Mouse (Mus musculus): ENCODE results near the gene Ifna13. TPM values are rescaled to one million over a fixed set of nuclear protein-coding genes. Genes with fewer than 3 reads are reported as not detected.

Ifna13 gene
- not detected in 2 replicates for polyA plus RNA-seq (2012; rRNA removed)

DNA sequence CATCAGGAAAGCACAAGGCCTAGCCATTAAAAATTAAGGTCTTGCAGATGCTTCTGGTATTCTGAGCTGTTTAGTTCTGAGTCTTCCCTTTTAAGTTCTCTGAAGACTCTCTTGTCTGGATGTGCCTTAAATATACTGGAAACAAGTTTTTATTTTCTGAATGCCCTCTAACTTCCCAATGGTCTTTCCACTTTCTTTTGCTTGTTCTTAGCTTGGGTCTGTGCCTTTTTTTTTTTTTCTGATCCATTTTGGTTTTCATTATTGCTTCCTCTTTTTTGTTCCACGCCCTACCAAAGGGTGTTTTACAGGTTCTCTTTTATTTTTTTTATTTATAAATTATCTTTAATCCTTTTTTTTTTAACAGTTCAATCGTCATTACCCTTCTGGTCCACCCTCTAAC is at the start of gene Ifna13:
Ifna13 (minus strand) TSS at position 101 of the 400 bp plus-strand sequence.

DNA sequence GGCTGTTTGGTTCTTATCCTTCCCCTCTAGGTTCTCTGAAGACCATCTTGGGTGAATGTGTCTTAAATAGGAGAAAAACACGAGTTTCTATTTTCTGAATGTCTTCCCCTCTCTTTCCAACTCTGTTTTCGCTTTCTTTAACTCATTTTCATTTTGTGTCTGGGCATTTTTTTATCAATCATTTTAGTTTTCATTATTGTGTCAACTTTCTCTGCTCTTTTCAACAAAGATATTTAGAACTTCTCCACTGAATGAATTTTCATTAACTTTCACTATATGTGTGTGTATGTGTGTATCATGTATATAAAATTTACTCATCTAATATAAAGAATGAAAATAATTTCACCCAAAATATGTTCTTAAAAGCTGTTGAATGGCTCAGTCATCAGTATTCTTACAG is 47.0 kb upstream of the Ifna13 start, which contains the start of gene Ifnab:
Ifnab (minus strand) TSS at position 101 of the 400 bp plus-strand sequence.

DNA sequence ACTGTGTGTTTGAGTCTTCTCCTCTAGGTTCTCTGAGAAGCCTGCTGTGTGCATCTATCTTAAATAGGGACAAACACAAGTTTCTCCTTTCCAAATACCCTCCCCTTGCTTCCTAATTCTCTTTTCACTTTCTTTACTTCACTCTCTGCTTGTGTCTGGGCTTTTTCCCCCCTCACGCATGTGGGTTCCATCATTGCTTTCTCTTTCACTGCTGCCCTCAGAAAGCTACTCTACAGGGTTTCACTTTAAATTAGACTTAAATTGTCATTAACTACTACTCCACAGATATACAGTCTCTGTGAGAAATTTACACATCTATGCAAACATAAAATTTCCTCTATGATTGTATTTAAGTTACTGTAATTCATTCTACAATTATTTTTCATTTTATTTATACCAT is 39.6 kb upstream of the Ifna13 start, which contains the start of gene Ifna2:
Ifna2 (minus strand) TSS at position 101 of the 400 bp plus-strand sequence.

DNA sequence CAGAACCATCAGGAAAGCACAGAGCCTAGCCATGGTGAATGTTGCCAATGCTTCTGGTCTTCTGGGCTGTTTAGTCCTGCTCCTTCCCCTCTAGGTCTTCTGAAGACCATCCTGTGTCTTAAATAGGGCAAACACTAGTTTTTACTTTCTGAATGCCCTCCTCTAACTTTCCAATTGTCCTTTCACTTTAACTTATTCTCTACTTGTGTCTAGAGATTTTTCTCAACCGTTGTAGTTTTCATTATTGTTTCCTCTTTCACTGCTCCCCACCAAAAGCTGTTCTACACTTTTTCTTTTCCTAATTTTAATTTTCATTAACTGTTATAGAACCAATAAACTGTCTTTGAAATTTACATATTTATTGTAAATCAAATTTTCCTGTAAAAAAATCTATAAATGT is 32.6 kb upstream of the Ifna13 start, which contains the start of gene Ifna16:
Ifna16 (minus strand) TSS at position 101 of the 400 bp plus-strand sequence.

DNA sequence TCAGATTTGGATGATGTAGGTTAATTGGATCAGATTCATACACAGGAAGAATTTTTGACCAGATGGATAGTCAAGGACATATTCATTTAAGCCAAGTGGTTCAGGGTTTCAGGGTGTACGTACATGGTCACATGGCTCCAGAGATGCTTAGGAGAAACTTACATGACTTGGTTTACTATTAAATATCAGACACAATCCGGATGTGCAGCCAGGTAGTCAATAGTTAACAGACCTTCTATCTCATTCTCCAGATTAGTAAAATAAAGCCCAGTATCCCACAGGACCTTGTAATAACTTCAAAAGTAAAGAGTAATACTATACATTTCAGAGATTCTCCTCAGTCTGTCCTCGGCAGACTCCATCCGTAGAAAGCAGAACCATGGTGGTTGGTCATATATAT is 9.9 kb downstream of the Ifna13 start, which contains the start of gene C87499:
C87499 (minus strand) TSS at position 101 of the 400 bp plus-strand sequence.

DNA sequence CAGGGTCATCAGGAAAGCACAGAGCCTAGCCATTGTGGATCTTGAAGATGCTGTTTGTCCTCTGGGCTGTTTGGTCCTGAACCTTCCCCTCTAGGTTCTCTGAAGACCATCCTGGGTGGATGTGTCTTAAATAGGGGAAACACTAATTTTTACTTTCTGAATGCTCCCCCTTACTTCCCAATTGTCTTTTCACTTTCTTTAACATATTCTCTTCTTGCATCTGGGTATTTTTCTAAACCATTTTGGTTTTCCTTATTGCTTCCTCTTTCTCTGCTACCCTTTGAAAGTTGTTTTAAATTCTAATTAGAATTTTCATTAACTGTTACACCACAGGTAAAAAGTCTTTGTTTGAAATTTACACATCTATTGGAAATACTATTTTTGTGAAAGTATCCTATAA is 41.0 kb downstream of the Ifna13 start, which contains the start of gene Ifna12:
Ifna12 (minus strand) TSS at position 101 of the 400 bp plus-strand sequence.

Other genes with a start within 250 kb of the Ifna13 start
- 0.62 and 0.87 TPM in 2 replicates for gene Hacd4, start 205.5 kb downstream of the Ifna13 start, polyA plus RNA-seq (2012; rRNA removed)
- not detected in 2 replicates for gene Ifnb1, start 121.7 kb downstream of the Ifna13 start, polyA plus RNA-seq (2012; rRNA removed)
- gene Ifna15, start 86.2 kb downstream of the Ifna13 start, polyA plus RNA-seq (2012; rRNA removed): not detected in 2 replicates
- gene Ifna14, start 72.7 kb downstream of the Ifna13 start, polyA plus RNA-seq (2012; rRNA removed): not detected in 2 replicates
- not detected in 2 replicates for gene Ifna9, start 52.1 kb downstream of the Ifna13 start, polyA plus RNA-seq (2012; rRNA removed)
- gene Ifna12, start 41.1 kb downstream of the Ifna13 start, polyA plus RNA-seq (2012; rRNA removed): not detected in 2 replicates
- gene C87499, start 10.0 kb downstream of the Ifna13 start, polyA plus RNA-seq (2012; rRNA removed): not detected in 2 replicates
- gene Ifna16, start 32.5 kb upstream of the Ifna13 start, polyA plus RNA-seq (2012; rRNA removed): not detected in 2 replicates
- gene Ifna2, start 39.5 kb upstream of the Ifna13 start, polyA plus RNA-seq (2012; rRNA removed): not detected in 2 replicates
- not detected in 2 replicates for gene Ifnab, start 46.9 kb upstream of the Ifna13 start, polyA plus RNA-seq (2012; rRNA removed)
- 0.30 TPM in 1 of 2 replicates, not detected in the other for gene Gm26566, start 77.3 kb upstream of the Ifna13 start, polyA plus RNA-seq (2012; rRNA removed)
- 3.6 and 6.2 TPM in 2 replicates for gene Klhl9, start 78.0 kb upstream of the Ifna13 start, polyA plus RNA-seq (2012; rRNA removed)
- not detected in 2 replicates for gene Gm13271, start 110.4 kb upstream of the Ifna13 start, polyA plus RNA-seq (2012; rRNA removed)
- gene Gm13283, start 115.7 kb upstream of the Ifna13 start, polyA plus RNA-seq (2012; rRNA removed): not detected in 2 replicates
- 0.08 TPM in 1 of 2 replicates, not detected in the other for gene Gm13290, start 129.4 kb upstream of the Ifna13 start, polyA plus RNA-seq (2012; rRNA removed)
- not detected in 2 replicates for gene Gm13289, start 132.5 kb upstream of the Ifna13 start, polyA plus RNA-seq (2012; rRNA removed)
- not detected in 2 replicates for gene Gm13272, start 135.4 kb upstream of the Ifna13 start, polyA plus RNA-seq (2012; rRNA removed)
- not detected in 2 replicates for gene Ifnz, start 137.7 kb upstream of the Ifna13 start, polyA plus RNA-seq (2012; rRNA removed)
- not detected in 2 replicates for gene Gm13276, start 141.2 kb upstream of the Ifna13 start, polyA plus RNA-seq (2012; rRNA removed)
- not detected in 2 replicates for gene Gm13277, start 144.2 kb upstream of the Ifna13 start, polyA plus RNA-seq (2012; rRNA removed)
- not detected in 2 replicates for gene Gm13278, start 147.1 kb upstream of the Ifna13 start, polyA plus RNA-seq (2012; rRNA removed)
- not detected in 2 replicates for gene Gm13275, start 150.0 kb upstream of the Ifna13 start, polyA plus RNA-seq (2012; rRNA removed)
- not detected in 2 replicates for gene Gm13279, start 152.9 kb upstream of the Ifna13 start, polyA plus RNA-seq (2012; rRNA removed)
- not detected in 2 replicates for gene Gm13285, start 155.2 kb upstream of the Ifna13 start, polyA plus RNA-seq (2012; rRNA removed)
- gene Gm13287, start 158.8 kb upstream of the Ifna13 start, polyA plus RNA-seq (2012; rRNA removed): not detected in 2 replicates
- not detected in 2 replicates for gene Gm13288, start 161.1 kb upstream of the Ifna13 start, polyA plus RNA-seq (2012; rRNA removed)
- gene Ifna7, start 171.8 kb upstream of the Ifna13 start, polyA plus RNA-seq (2012; rRNA removed): not detected in 2 replicates
- gene Ifna11, start 175.5 kb upstream of the Ifna13 start, polyA plus RNA-seq (2012; rRNA removed): not detected in 2 replicates
- not detected in 2 replicates for gene Ifna6, start 183.0 kb upstream of the Ifna13 start, polyA plus RNA-seq (2012; rRNA removed)
- not detected in 2 replicates for gene Ifna5, start 191.1 kb upstream of the Ifna13 start, polyA plus RNA-seq (2012; rRNA removed)
- gene Ifna4, start 197.4 kb upstream of the Ifna13 start, polyA plus RNA-seq (2012; rRNA removed): not detected in 2 replicates
- not detected in 2 replicates for gene Ifna1, start 205.6 kb upstream of the Ifna13 start, polyA plus RNA-seq (2012; rRNA removed)
- gene Ifne, start 235.7 kb upstream of the Ifna13 start, polyA plus RNA-seq (2012; rRNA removed): 0.12 TPM in 1 of 2 replicates, not detected in the other